Comparison of ENCODE assay signal across 9 mouse cellular contexts in genomic region chr16:13730285-13731255, GRCm38 (mm10). TPM values are rescaled to one million over a fixed set of nuclear protein-coding genes. Genes with fewer than 3 reads are reported as not detected.
DNase-seq lines count a peak whose midpoint lies in the region; ATAC-seq and TF ChIP-seq lines count a peak whose summit lies in the region.
"Had no signal": no experiment of that assay in that cellular context is flagged by ENCODE, and none has a peak within 500 bp of the region (broad histone marks: within the 10 kb centered on the region; RNA-seq: fewer than 3 reads in every experiment).

Pla2g10 (minus strand) TSS chr16:13730983.

- H3K27ac ChIP-seq in lung, embryonic 16.5 days (ENCODE audit: low read length) = no peak within 1 kb of the TSS
- H3K27ac ChIP-seq in forebrain, embryonic 12.5 days = no peak within 1 kb of the TSS
- peak within 1 kb of the TSS; percentile 69 for H3K27ac ChIP-seq in stomach, postnatal 0 days (replicated peaks)

- no peaks in the 10 kb centered on the region for H3K36me3 ChIP-seq in lung, embryonic 16.5 days (ENCODE audit: control insufficient read depth, insufficient read depth, low read length)
- no peaks in the 10 kb centered on the region for H3K36me3 ChIP-seq in forebrain, embryonic 12.5 days (replicated peaks)
- H3K36me3 ChIP-seq in stomach, postnatal 0 days (ENCODE audit: control insufficient read depth, insufficient read depth, low read length) = no peaks in the 10 kb centered on the region

- no peaks in the 10 kb centered on the region for H3K9me3 ChIP-seq in lung, embryonic 16.5 days (ENCODE audit: control insufficient read depth, low read length)
- H3K9me3 ChIP-seq in forebrain, embryonic 12.5 days = no peaks in the 10 kb centered on the region
- H3K9me3 ChIP-seq in stomach, postnatal 0 days (ENCODE audit: control insufficient read depth, low read length) = no peaks in the 10 kb centered on the region

- 0 out of 2 replicates have a peak, but pooled peaks have one; percentile 36 for ATAC-seq in lung, embryonic 16.5 days (ENCODE audit: low read depth)
- ATAC-seq in forebrain, embryonic 12.5 days (ENCODE audit: low FRiP score) = no peak
- ATAC-seq in stomach, postnatal 0 days (ENCODE audit: low FRiP score, low TSS enrichment) = peak; percentile 8; the same call in 1 of the 2 replicates
- ATAC-seq in cerebellum, adult (ENCODE audit: insufficient number of reproducible peaks, low FRiP score, low TSS enrichment) = no peak

- TF ChIP-seq CTCF in stomach, postnatal 0 days (IDR thresholded peaks at IDR 0.05; ENCODE audit: low read depth) = no peak

- H3K4me3 ChIP-seq in lung, embryonic 16.5 days (ENCODE audit: low read length) = no peak within 1 kb of the TSS
- H3K4me3 ChIP-seq in forebrain, embryonic 12.5 days (replicated peaks) = 0 out of 2 replicates have a peak within 1 kb of the TSS, but pooled peaks have one; percentile 7
- peak within 1 kb of the TSS; percentile 25 for H3K4me3 ChIP-seq in stomach, postnatal 0 days (ENCODE audit: low read depth, low read length)
- H3K4me3 ChIP-seq: myocyte had no signal

- peaks cover 2% of the 10 kb centered on the region; the same call in 1 of the 2 replicates for H3K4me1 ChIP-seq in lung, embryonic 16.5 days (replicated peaks; ENCODE audit: control insufficient read depth, insufficient read depth, low read length)
- H3K4me1 ChIP-seq in forebrain, embryonic 12.5 days = no peaks in the 10 kb centered on the region
- H3K4me1 ChIP-seq in stomach, postnatal 0 days (replicated peaks; ENCODE audit: control insufficient read depth, insufficient read depth) = no peaks in the 10 kb centered on the region

- TF ChIP-seq EP300 in stomach, postnatal 0 days (optimal IDR thresholded peaks at IDR 0.05) = no peak

- no peak for DNase-seq in lung, postnatal 36 days
- peak; percentile 50 for DNase-seq in liver
- peak; percentile 75 for DNase-seq in stomach, postnatal 0 days (ENCODE audit: low spot score)
- no peak for DNase-seq in spleen, postnatal 10 days (ENCODE audit: low spot score in 2 of 2)
- no peak for DNase-seq in cerebellum, adult 8-10 months

- no peak within 1 kb of the TSS for H3K9ac ChIP-seq in lung, embryonic 16.5 days (ENCODE audit: low read length)
- H3K9ac ChIP-seq in forebrain, embryonic 12.5 days = no peak within 1 kb of the TSS
- H3K9ac ChIP-seq in stomach, postnatal 0 days (ENCODE audit: low read length) = 0 out of 2 replicates have a peak within 1 kb of the TSS, but pooled peaks have one; percentile 27

- H3K4me2 ChIP-seq in lung, embryonic 16.5 days (ENCODE audit: low read depth, low read length) = peak within 1 kb of the TSS; percentile 28
- H3K4me2 ChIP-seq in forebrain, embryonic 12.5 days = peak within 1 kb of the TSS; percentile 27
- H3K4me2 ChIP-seq in stomach, postnatal 0 days (replicated peaks; ENCODE audit: low read depth) = peak within 1 kb of the TSS; percentile 35

- no peaks in the 10 kb centered on the region for H3K27me3 ChIP-seq in lung, embryonic 16.5 days (ENCODE audit: control insufficient read depth, insufficient read depth, low read depth, low read length)
- H3K27me3 ChIP-seq in forebrain, embryonic 12.5 days = peaks cover 7% of the 10 kb centered on the region; the same call in 1 of the 2 replicates
- no peaks in the 10 kb centered on the region for H3K27me3 ChIP-seq in stomach, postnatal 0 days (ENCODE audit: control insufficient read depth, insufficient read depth, low read length)

- 10% methylated on average over 26 of the region's 26 CpGs for WGBS in lung, embryonic 16.5 days
- 19% methylated on average over 26 of the region's 26 CpGs for WGBS in forebrain, embryonic 12.5 days
- WGBS in stomach, postnatal 0 days = 9% methylated on average over 26 of the region's 26 CpGs

RNA-seq across cellular contexts. Expression of gene Pla2g10, which starts in this region (rescaled TPM):
- 4.0 TPM in 2 replicates for polyA plus RNA-seq in lung, embryonic 16.5 days (2015; fragmentation: Nextera tagmentation; extraction: Ambion mirVana)
- polyA plus RNA-seq in forebrain, embryonic 12.5 days (2016; fragmentation: Nextera tagmentation; extraction: Ambion mirVana) = 0.17 and 0.23 TPM in 2 replicates
- 142 and 153 TPM in 2 replicates for polyA plus RNA-seq in stomach, postnatal 0 days (2015; fragmentation: Nextera tagmentation; extraction: Ambion mirVana)
- polyA plus RNA-seq: myocyte had no signal

Comparison
In these comparisons a context has a peak if more than half of its experiments do, and no peak if none do; other contexts are left out.
1. RNA of gene Pla2g10 (polyA plus RNA-seq): 142 to 153 TPM in stomach, postnatal 0 days; 4.0 TPM in lung, embryonic 16.5 days and 0.17 to 0.23 TPM in forebrain, embryonic 12.5 days; every median in the first group is over 10 times any median in the second.
2. ATAC-seq: peak in lung, embryonic 16.5 days (single experiment) and stomach, postnatal 0 days (single experiment); none in forebrain, embryonic 12.5 days (single experiment) and cerebellum, adult (single experiment).
3. DNase-seq: peak in liver (single experiment) and stomach, postnatal 0 days (single experiment); none in lung, postnatal 36 days (single experiment), spleen, postnatal 10 days (0 of 2) and cerebellum, adult 8-10 months (single experiment).
4. Peak in every context shown above with its lines, with median percentiles within 50 percentile points of each other: H3K4me2 ChIP-seq.